Mouse (Mus musculus) heart, adult 9 months (tissue): ENCODE measurements at regions not wholly inside any gene's neighbourhood (a gene's known extent, or its start where the extent isn't known, plus 50 kb on each side); places are given as distances from the start of the nearest gene placed in this dataset.

Experiments
- DNase-seq, 2 experiments: peaks; one replicate each; pipeline ENCODE4 v3.0.0; 2022; ENCODE audit warnings: low spot score in 2 of 2

DNA sequence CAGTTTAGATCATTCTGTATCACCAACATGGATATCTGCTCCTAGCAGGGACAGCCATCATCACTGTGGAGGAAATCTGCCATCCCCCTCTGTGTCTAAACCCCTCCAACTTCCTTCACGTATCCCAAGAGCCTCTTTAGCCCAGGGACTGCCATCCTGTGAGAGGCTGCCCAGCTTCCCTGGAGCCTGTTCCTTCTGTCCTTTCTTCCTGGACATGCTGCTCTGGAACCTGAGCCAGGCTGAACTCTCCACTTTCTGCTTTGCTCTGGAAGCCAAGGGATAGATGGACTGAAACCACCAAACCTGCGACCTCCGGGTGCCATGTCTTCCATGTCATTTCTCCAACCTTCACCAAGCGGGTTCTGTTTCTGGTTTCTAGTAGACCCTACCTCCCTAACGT, 335.3 kb upstream of the Jarid2 start:
- DNase-seq = no peak

DNA sequence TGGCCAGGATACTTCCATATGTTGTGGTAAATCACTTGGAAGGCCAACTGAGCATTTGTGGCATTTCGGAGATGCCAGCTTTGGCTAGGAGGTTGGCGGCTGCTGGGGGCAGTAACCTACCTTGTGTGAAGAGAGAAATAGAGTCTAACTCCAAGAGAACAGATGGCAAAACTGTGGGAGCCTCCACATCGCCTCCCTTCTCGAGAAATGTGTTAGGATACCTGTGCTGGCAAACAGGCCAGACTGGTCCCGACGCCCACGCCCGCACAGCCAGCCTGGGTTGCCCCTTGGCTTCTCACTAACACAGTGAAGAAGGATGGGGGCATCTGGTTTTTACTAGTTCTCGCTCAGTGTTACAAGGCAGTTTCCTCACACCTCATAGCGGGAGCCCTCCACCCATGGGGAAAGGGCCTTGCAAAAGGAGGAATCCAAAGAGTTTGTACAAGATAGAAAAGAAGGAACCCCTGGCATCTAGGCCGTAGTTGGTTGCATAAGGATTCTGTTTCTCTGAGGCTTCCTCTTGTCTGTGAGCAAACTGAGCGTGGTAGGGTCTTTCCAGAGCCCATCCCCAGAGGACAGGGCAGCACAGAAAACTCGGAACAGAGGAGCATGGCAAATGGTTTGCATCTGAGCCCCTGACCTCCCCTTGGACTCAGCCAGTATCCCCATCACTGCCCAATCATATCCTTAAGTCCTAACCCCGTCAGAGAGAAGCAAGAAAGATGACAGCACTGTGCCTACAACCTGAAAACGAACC, 330.5 kb upstream of the Jarid2 start:
- no peak for DNase-seq

GRCm38 (mm10) chr13:44399370-44399685, 329.9 kb upstream of the Jarid2 start:
- DNase-seq = no peak

- no peak for DNase-seq
Measured at GRCm38 (mm10) chr13:44399831-44400321, 329.4 kb upstream of the Jarid2 start.

DNA sequence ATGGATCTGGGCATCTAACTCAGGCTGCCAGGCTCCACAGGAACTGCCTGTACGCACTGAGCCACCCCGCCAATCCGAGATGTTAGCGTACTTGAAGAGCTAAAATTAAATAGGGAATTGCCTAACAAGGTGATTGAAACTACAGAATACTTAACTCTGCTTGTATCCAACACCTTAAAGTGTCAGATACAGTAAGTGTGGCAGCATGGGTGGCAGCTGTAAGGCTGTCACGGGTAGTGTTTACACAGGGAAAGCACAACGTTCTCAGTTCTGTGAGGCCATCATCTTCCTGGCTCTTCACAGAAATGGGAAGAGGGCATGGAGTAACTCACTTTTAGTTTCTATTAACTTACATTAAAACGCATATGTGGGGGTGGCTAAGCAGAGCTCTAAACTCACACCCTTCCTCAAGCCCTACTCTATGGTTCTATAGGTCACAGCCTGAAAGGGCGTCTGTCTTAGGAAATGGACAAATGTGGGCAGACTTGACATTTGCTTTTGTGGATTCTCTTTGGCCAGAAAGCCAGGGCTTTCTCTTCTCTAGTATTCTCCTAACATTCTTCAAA, 325.2 kb upstream of the Jarid2 start:
- no peak for DNase-seq

DNA sequence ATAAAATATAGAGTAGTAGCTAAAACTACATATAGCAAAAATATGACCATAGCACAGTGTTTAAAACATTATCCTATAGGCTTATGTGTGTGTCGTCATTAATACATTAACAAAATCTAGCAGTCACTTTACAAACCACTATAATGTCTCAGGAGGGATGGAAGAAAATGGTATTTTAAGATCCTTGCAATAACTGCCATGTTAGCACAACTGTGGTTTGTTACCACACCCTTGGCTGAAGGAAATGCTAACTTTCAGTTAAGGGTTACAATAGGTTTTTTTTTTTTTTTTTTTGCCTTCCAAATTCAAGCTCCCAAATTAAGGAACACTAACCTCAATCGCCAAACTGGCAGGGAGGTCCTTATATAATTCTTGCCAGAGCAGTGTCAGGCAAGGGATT, 322.0 kb upstream of the Jarid2 start:
- no peak for DNase-seq

- no peak for DNase-seq
Measured at GRCm38 (mm10) chr13:44408619-44408959, 320.7 kb upstream of the Jarid2 start.

- peak; percentile 67 to 85 for DNase-seq
Measured at GRCm38 (mm10) chr13:44408960-44409719, 320.1 kb upstream of the Jarid2 start.

DNA sequence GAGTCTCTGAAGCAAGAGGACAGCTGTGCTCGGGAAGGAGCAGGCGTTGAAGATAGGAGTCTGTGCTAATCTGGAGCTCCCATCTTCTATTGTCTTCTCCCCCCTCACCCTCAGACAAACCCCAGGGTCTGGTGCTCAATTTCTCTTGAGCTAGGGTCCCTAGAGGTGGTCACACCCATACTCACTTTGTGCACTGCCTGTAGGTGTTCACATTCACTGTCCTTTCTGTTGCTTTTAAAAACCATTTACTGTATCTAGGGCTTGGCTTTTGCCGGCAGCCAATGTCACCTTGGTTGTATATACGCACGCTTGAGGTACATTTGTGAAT, 319.6 kb upstream of the Jarid2 start:
- no peak for DNase-seq

DNA sequence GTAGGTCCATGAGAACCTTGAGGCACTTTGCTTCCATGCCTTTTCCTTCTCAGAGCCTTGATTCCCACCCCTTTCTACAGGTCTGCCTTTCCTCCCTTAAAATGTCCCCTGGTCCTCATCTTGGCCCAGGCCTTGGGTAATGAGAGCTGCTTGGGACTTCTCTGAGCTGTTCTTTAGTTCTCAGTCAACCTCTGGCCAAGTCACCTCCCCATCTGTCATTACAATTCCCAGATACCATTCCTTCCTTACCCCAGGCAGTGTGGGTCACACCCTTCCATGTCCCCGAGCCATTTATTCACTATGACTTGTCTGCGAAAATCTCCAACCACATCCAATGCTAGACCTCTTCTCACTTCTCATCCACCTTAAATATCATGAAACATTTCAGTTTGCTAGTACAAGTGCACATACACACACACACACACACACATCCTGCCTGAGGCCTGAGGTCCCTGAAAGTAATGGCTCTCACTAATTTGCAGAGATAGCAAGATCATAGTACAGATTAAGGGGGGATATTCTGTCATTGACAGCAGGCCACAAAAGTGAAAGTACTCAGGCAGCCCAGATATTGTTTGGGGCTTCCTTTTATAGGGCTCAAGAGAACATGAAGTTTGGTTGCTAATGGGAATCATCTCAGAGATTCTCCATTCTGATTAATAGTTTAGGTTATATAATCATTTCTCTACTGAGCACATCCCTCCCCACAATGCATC, 317.3 kb upstream of the Jarid2 start:
- no peak for DNase-seq

DNA sequence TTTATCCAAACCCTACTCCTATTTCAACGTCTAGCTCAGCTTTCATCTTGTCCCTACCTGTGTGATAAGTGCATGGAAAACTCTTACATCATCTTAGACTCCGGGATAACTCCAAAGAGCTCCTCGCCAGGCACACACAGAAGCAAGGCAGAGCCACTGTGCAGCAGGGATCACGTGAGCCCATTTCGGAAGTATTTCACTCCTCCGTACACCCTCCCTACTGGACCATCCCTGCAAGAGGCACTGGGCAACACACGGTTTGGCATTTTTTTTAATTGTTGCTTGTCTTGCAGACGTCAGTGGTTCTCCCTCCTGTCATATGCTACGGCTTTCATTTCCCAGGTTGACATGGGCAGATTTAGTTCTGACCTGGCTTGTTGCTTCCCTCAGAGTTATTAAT, 316.0 kb upstream of the Jarid2 start:
- DNase-seq = no peak

- peak; percentile 68 to 72 for DNase-seq
Measured at GRCm38 (mm10) chr13:44415971-44416370, 313.3 kb upstream of the Jarid2 start.

GRCm38 (mm10) chr13:44416986-44417385, 312.3 kb upstream of the Jarid2 start:
- DNase-seq = no peak

GRCm38 (mm10) chr13:44419056-44419455, 310.2 kb upstream of the Jarid2 start:
- peak in 1 of 2 experiments; percentile 30 for DNase-seq

DNA sequence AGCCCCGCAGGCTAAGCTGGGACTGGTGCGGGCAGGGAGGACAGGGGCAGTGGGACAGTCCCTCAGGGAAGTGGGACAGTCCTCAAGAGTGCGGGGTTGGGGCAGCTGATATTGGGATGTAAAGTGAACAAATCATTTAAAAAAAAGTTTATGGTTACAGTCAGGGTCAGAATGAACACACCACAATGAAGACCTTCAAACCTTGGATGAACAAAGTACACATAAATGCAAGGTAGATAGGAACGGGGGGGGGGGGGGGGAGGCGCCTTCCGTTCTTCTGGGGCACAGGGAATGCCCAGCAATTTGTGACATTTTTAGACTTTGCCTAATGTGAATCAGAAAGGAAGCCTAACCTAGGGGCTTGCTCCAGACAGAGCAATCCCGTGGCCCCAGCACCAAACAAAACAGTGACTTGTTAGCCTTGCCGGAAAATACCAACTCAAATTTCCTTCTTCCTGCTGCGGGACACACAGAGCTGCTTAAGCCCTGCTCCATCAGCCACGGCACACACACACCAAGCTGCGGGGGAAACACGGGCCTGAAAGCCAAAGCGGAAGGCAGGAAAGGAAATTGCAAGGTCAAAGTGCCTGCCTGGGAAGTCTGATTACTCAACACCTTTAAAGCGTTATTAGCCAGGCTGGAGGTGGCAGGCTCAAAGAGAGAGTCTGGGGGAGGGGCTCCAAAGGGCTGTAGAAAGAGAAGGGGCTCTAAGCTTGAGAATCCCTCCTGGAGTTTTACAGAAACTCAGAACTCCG, 309.6 kb upstream of the Jarid2 start:
- peak; percentile 46 to 58 for DNase-seq

- DNase-seq = no peak
Measured at GRCm38 (mm10) chr13:44420227-44420592, 309.1 kb upstream of the Jarid2 start.

- DNase-seq = no peak
Measured at GRCm38 (mm10) chr13:44420941-44421340, 308.3 kb upstream of the Jarid2 start.

- no peak for DNase-seq
Measured at GRCm38 (mm10) chr13:44421426-44421825, 307.8 kb upstream of the Jarid2 start.

GRCm38 (mm10) chr13:44421922-44422321, 307.4 kb upstream of the Jarid2 start:
- no peak for DNase-seq

DNA sequence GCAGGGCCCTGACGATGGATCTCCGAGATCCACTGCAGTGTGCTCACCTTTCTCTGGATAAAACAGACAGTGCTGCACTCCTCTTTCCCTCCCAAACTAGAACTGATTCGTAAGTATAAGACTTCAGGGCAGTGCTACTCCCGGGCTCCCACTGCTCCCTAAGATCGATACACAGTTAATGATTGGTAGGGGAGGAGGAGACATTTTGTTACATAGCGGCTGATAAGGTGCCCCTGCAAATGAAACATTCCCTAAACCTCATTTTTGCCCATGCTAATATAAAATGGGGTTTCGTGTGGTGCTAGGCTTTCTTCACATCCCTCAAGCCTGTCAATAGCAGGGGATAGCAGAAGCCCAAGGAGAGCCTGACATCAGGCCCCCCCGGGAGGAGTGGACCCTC, 298.8 kb upstream of the Jarid2 start:
- no peak for DNase-seq

DNA sequence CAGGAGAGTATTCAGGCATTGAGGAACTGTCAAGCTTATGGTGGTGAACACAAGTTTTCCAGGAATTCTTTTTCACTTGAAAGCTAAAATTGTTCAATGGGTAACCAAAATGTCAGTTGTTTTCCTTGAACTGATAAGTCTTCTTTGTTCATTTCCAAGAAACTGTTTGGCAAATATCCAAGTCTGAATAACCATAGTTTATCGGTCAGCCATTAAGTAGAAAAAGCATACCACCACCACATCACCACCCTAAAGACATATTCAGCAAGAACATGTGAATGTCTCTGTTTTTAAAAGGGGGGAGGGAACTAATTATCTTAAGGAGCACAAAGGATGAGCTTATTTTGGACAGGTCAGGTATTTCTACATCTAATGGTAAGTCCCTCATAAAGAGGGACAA, 291.6 kb upstream of the Jarid2 start:
- DNase-seq = no peak

- DNase-seq = no peak
Measured at GRCm38 (mm10) chr13:44441061-44441460, 288.2 kb upstream of the Jarid2 start.
